Mouse (Mus musculus): ENCODE data around the gene 1700113H08Rik. TPM values are rescaled to one million over a fixed set of nuclear protein-coding genes. Genes with fewer than 3 reads are reported as not detected.

The 1700113H08Rik gene
- total RNA-seq, 2 experiments from 2014 or later: not detected

DNA sequence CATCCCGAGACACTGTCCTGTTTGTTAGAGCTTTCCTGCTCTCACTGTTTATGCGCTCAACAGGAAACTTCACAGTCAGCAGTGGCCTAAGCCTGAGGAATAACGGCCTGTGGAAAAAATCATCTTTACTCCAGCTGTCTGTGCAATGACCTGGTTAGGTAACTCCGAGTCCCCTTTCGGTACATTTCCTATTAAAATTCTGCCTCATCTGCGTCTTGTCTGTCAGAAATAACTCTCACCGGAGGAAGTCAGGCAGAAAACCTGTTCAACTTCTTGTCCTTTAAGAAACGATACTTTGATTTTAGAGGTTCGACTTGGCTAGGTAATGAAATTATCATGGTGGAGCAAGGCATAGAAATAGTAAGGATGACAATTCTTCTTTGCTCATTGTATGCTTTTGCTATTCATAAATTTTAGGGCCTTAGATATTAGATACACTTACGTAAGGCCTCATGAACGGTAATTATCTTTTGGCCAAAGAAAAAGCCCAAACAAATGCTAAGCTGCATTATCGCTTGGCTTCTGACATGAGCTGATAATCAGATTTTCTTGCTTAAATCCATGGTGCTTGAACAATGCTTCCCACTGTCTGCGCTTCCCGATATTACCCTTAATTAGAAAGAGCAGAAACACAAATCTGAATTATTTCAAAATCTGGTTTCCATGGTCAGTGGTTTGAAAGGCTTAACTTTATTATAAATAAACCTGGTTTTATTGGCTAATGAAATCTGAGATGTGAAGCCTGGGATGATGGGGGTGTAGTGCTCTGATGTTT is 96.1 kb downstream of the 1700113H08Rik start:
- DNase-seq (ENCODE audit: low spot score in 2 of 2): no peak
- TF ChIP-seq CTCF (conservative IDR thresholded peaks at IDR 0.05): no peak
- no peak overlapping the region for H3K27ac ChIP-seq
- H3K4me3 ChIP-seq: no peak overlapping the region

GRCm38 (mm10) chr10:87159781-87160180 is 101.9 kb downstream of the 1700113H08Rik start:
- Histone ChIP-seq H3K27ac (no peak overlapping the region), H3K4me3 (peak overlapping the region; percentile 24; the same call in 1 of the 2 replicates)
- no peak for TF ChIP-seq CTCF (conservative IDR thresholded peaks at IDR 0.05)
- no peak for DNase-seq (ENCODE audit: low spot score in 2 of 2)

DNA sequence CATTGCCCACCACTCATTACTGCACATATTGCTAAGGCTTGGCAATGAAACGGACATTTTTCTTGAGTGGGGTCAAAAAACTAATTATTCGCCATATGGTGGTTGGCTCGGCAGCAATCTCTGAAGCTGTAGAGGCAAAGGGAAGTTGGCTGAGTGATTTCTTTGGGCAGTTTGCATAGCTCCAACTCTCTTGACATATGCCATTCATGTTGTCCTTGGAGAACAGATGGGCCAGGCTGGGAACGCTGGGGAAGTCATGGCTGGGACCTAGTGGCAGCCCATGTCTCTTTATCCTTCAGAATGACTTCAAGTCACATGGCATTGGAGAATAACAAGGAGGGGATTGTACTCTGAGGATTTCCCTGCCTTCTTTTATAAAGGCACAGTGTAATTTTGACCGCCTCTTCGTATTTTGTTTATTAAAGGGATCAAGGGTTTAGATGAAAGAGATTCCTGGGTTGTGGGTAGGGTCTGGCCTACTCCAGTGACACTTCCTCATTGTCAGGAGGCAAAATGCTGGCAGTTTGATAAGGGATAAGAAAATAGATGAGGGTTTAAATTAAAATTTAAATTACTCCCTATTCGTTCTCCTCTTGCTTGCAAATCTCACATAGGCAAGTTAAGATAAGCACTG is 138.4 kb downstream of the 1700113H08Rik start:
- H3K27ac ChIP-seq: no peak overlapping the region
- DNase-seq (ENCODE audit: low spot score in 2 of 2): no peak
- no peak for TF ChIP-seq CTCF (conservative IDR thresholded peaks at IDR 0.05)
- no peak overlapping the region for H3K4me3 ChIP-seq

GRCm38 (mm10) chr10:87198720-87199119 is 140.9 kb downstream of the 1700113H08Rik start:
- TF ChIP-seq CTCF (conservative IDR thresholded peaks at IDR 0.05): no peak
- H3K4me3 ChIP-seq: no peak overlapping the region
- DNase-seq (ENCODE audit: low spot score in 2 of 2): no peak
- no peak overlapping the region for H3K27ac ChIP-seq

GRCm38 (mm10) chr10:87209466-87209865 is 151.6 kb downstream of the 1700113H08Rik start:
- Histone ChIP-seq H3K27ac (no peak overlapping the region), H3K4me3 (no peak overlapping the region)
- peak in 1 of 2 experiments; percentile 23 for DNase-seq (ENCODE audit: low spot score in 2 of 2)
- TF ChIP-seq CTCF (conservative IDR thresholded peaks at IDR 0.05): no peak

- H3K4me3 ChIP-seq: no peak overlapping the region
- TF ChIP-seq CTCF (conservative IDR thresholded peaks at IDR 0.05): no peak
- DNase-seq (ENCODE audit: low spot score in 2 of 2): peak; percentile 17 to 49
- peak overlapping the region; percentile 68 for H3K27ac ChIP-seq
These were observed 153.2 kb downstream of the 1700113H08Rik start for GRCm38 (mm10) chr10:87211046-87211445.

DNA sequence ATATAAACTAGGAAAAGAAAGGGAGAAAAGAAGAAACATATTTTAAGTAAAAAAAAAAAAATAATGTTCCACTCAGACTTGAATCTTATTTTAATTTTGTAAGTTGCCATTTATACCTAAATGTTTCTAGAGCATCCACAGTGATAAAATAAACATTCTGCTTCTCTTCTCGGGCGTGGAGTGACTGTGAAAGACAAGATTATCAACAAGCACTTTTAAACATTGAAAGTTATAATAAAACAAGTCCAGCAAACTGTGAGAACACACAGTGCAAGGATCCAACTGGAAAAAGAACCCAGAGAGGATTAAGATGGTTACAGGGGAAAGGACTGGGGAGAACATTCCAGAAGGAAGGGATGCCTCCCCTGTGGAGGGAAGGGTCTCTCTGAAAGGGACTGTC is 155.0 kb downstream of the 1700113H08Rik start:
- Histone ChIP-seq H3K4me3 (no peak overlapping the region), H3K27ac (no peak overlapping the region)
- no peak for DNase-seq (ENCODE audit: low spot score in 2 of 2)
- no peak for TF ChIP-seq CTCF (conservative IDR thresholded peaks at IDR 0.05)

- DNase-seq (ENCODE audit: low spot score in 2 of 2): no peak
- H3K4me3 ChIP-seq: no peak overlapping the region
- no peak overlapping the region for H3K27ac ChIP-seq
- no peak for TF ChIP-seq CTCF (conservative IDR thresholded peaks at IDR 0.05)
These were observed 172.4 kb downstream of the 1700113H08Rik start for GRCm38 (mm10) chr10:87230071-87230910.

DNA sequence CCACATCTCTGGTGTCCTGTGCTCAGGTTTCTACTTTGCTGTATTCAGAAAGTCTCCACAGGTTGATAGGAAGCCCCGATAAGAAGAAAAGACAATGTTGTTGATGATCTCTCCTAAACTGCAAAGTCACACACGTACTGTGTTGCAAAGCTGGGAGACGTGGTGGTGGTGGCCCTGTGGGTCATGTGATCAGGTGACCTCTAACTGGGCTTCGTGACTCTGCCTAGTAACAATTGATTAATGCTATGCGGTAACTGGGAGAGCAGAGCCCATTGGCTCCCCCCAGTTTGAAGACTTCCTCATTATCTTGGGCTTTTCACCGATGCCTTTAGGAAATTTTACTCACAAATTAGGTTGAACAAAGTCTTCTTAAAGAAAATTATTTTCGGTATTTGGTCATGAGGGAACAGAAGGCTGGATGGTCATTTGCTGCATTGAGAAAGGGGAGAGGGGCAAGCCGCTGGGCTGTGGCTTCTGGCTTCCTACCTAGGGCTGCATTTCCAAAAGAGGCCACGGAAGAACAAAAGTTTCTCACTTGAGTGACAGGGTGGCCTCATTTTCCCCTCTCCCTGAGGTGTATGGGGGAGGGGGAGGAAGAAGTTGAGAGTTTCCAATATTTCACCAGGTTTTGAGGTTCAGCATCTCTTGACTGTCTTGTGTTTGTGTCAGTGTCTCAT is 181.6 kb downstream of the 1700113H08Rik start:
- no peak for TF ChIP-seq CTCF (conservative IDR thresholded peaks at IDR 0.05)
- DNase-seq (ENCODE audit: low spot score in 2 of 2): no peak
- no peak overlapping the region for H3K4me3 ChIP-seq
- H3K27ac ChIP-seq: no peak overlapping the region

GRCm38 (mm10) chr10:87271724-87272123 is 213.9 kb downstream of the 1700113H08Rik start:
- no peak for TF ChIP-seq CTCF (conservative IDR thresholded peaks at IDR 0.05)
- H3K27ac ChIP-seq: no peak overlapping the region
- no peak for DNase-seq (ENCODE audit: low spot score in 2 of 2)
- no peak overlapping the region for H3K4me3 ChIP-seq

- TF ChIP-seq CTCF (conservative IDR thresholded peaks at IDR 0.05): no peak
- H3K4me3 ChIP-seq: no peak overlapping the region
- DNase-seq (ENCODE audit: low spot score in 2 of 2): no peak
- H3K27ac ChIP-seq: no peak overlapping the region
These were observed 214.3 kb downstream of the 1700113H08Rik start for GRCm38 (mm10) chr10:87272133-87272622.

DNA sequence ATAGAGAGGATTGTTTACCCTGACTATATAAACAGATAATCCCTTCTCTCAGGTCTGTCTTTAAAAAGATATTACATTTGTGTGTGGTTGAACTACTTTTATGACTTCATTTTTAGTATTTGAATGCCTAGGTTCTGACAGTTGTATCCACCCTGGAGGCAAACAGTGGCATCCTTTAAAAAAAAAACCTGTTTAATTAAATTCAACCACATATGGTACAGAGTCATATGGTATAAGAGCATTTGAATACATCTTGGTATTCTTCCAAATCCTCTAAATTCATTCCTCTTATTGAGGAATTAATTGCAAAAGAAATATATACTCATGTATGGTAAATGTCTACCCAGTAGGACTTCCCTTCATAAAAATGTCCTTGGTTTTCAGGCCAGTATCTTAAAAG is 217.2 kb downstream of the 1700113H08Rik start:
- Histone ChIP-seq H3K4me3 (no peak overlapping the region), H3K27ac (no peak overlapping the region)
- TF ChIP-seq CTCF (conservative IDR thresholded peaks at IDR 0.05): no peak
- no peak for DNase-seq (ENCODE audit: low spot score in 2 of 2)

Other genes starting within 250 kb of the 1700113H08Rik start
- gene Stab2, start 50.0 kb upstream of the 1700113H08Rik start, total RNA-seq (2021): under 1 TPM; 0.54 to 0.61 TPM